Mouse (Mus musculus) liver, adult (tissue): ENCODE results near the gene Brca1.

Experiments
- GATA4 ChIP-seq: IDR thresholded peaks from 2 replicates; pipeline ENCODE4 v1.6.1; 2014; ENCODE audit warnings: mild to moderate bottlenecking, low read length; ENCODE audit not compliant: insufficient replicate concordance

Brca1 gene

GRCm38 (mm10) chr11:101483804-101484203 is 68.0 kb downstream of the Brca1 start:
- no peak for TF ChIP-seq GATA4

- peak; percentile 94 for TF ChIP-seq GATA4
Measured at GRCm38 (mm10) chr11:101480912-101481311, 70.8 kb downstream of the Brca1 start.

GRCm38 (mm10) chr11:101479171-101479635 is 72.6 kb downstream of the Brca1 start:
- no peak for TF ChIP-seq GATA4

- no peak for TF ChIP-seq GATA4
Measured at GRCm38 (mm10) chr11:101477552-101478211, 74.1 kb downstream of the Brca1 start.

- no peak for TF ChIP-seq GATA4
Measured at GRCm38 (mm10) chr11:101477194-101477551, 74.6 kb downstream of the Brca1 start.

- no peak for TF ChIP-seq GATA4
Measured at GRCm38 (mm10) chr11:101474298-101474697, 77.5 kb downstream of the Brca1 start.

GRCm38 (mm10) chr11:101472336-101472735 is 79.4 kb downstream of the Brca1 start:
- no peak for TF ChIP-seq GATA4

- TF ChIP-seq GATA4 = no peak
Measured at GRCm38 (mm10) chr11:101471926-101472325, 79.8 kb downstream of the Brca1 start.

GRCm38 (mm10) chr11:101470206-101470605 is 81.5 kb downstream of the Brca1 start:
- no peak for TF ChIP-seq GATA4

- TF ChIP-seq GATA4 = no peak
Measured at GRCm38 (mm10) chr11:101469155-101469554, 82.6 kb downstream of the Brca1 start.

GRCm38 (mm10) chr11:101468731-101469130 is 83.0 kb downstream of the Brca1 start:
- no peak for TF ChIP-seq GATA4

GRCm38 (mm10) chr11:101468263-101468688 is 83.5 kb downstream of the Brca1 start:
- no peak for TF ChIP-seq GATA4

GRCm38 (mm10) chr11:101467477-101468262 is 84.1 kb downstream of the Brca1 start:
- TF ChIP-seq GATA4 = no peak

GRCm38 (mm10) chr11:101465869-101466551 is 85.7 kb downstream of the Brca1 start, which contains the start of gene Vat1:
TSS of gene Vat1 (minus strand) at chr11:101466230.
- no peak; the same call in 1 of the 2 replicates for TF ChIP-seq GATA4

GRCm38 (mm10) chr11:101465101-101465868 is 86.5 kb downstream of the Brca1 start:
- no peak for TF ChIP-seq GATA4
